Comparison of ENCODE assay signal across 10 mouse cellular contexts in the genomic region with DNA sequence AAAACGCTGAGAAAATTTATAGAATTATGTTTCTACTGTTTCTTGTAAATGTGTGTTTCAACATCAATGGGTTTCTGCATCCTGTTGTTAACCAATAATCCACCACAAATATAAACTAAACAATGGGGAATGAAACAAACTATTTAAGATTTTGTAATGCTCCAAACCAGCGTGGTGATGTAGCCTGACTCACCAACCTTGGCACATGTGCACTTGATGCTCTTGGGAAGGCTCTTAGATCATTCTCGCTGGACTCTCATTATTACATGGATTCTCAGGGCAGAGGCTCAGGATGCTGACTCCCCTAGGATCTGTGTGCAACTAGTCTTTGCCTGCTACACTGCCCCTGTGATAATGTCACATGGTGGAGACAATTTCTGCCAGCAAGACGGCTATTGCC.
DNase-seq lines count a peak whose midpoint lies in the region.
"Had no signal": no experiment of that assay in that cellular context is flagged by ENCODE, and none has a peak within 500 bp of the region (broad histone marks: within the 10 kb centered on the region; RNA-seq: fewer than 3 reads in every experiment).

No protein-coding gene starts in this region.

- intact Hi-C loops in heart, postnatal 14 days (cut with DNase I) = no loop called here

- peak; percentile 64 for DNase-seq in adrenal gland, adult 2 months
- DNase-seq in adrenal gland, postnatal 4 days (ENCODE audit: low spot score in 2 of 2) = no peak
- peak; percentile 89 for DNase-seq in 3T3-L1 (ENCODE audit: low read depth, low spot score)
- peak; percentile 21 for DNase-seq in adrenal gland, postnatal 25 days
- DNase-seq in heart, postnatal 14 days = peak; percentile 19 to 25
- no peak for DNase-seq in ovary, postnatal 36 days (ENCODE audit: low spot score)
- no peak for DNase-seq in embryo, embryonic 11 days
- no peak for DNase-seq in frontal cortex, adult 2 months (ENCODE audit: extremely low spot score in 1 of 2, low spot score in 1 of 2)
- DNase-seq: cerebellum, adult 11-12 months; cerebellum, postnatal 36 days had no signal

Comparison
In these comparisons a context has a peak if more than half of its experiments do, and no peak if none do; other contexts are left out.
1. DNase-seq: peak in adrenal gland, adult 2 months (single experiment), 3T3-L1 (single experiment), adrenal gland, postnatal 25 days (single experiment) and heart, postnatal 14 days (2 of 2); none in adrenal gland, postnatal 4 days (0 of 2), ovary, postnatal 36 days (single experiment), embryo, embryonic 11 days (single experiment) and frontal cortex, adult 2 months (0 of 2).